Mouse (Mus musculus): ENCODE results near the gene Arf1.

GRCm38 (mm10) chr11:59182864-59183331 lies 45.2 kb downstream of the Arf1 start, which contains the start of gene Gjc2:
- TF ChIP-seq GATA1 (IDR thresholded peaks at IDR 0.05; ENCODE audit: low read length) (no peak), TAL1 (IDR thresholded peaks at IDR 0.05; ENCODE audit: low read length) (no peak)

All from erythroblast, embryonic 14.5 days (primary cell).